Mouse (Mus musculus): ENCODE measurements around the gene Cfap69. TPM values are rescaled to one million over a fixed set of nuclear protein-coding genes. Genes with fewer than 3 reads are reported as not detected.
A peak's percentile ranks its signal among the peaks of the same experiment; 100 is the strongest.

Cfap69 gene
- polyA plus RNA-seq, 1 experiment from 2014 or later: 7.0 TPM

- no peaks in the 10 kb centered on the region for H3K4me1 ChIP-seq (replicated peaks; ENCODE audit: control insufficient read depth, insufficient read depth, low read length)
- H3K4me3 ChIP-seq (ENCODE audit: low read depth, low read length): no peak overlapping the region
- ATAC-seq (replicated peaks; ENCODE audit: low FRiP score): no peak
- H3K27ac ChIP-seq (ENCODE audit: low read depth, low read length): no peak overlapping the region
- H3K9me3 ChIP-seq (ENCODE audit: control insufficient read depth, low read length): no peaks in the 10 kb centered on the region
- no peak overlapping the region for H3K4me2 ChIP-seq (ENCODE audit: low read depth, low read length, severe bottlenecking)
- no peak for DNase-seq (ENCODE audit: low spot score)
- WGBS: 68% methylated on average over 4 of the region's 4 CpGs
- no peak overlapping the region for H3K9ac ChIP-seq (ENCODE audit: low read length)
- H3K36me3 ChIP-seq (ENCODE audit: control insufficient read depth, insufficient read depth, low read length): no peaks in the 10 kb centered on the region
- no peaks in the 10 kb centered on the region for H3K27me3 ChIP-seq (ENCODE audit: control insufficient read depth, insufficient read depth, low read length)
Observed at GRCm38 (mm10) chr5:5618329-5618728, 45.7 kb downstream of the Cfap69 start.

GRCm38 (mm10) chr5:5610540-5610939 is 53.5 kb downstream of the Cfap69 start:
- Histone ChIP-seq H3K27ac (ENCODE audit: low read depth, low read length) (no peak overlapping the region), H3K27me3 (ENCODE audit: control insufficient read depth, insufficient read depth, low read length) (no peaks in the 10 kb centered on the region), H3K9ac (ENCODE audit: low read length) (no peak overlapping the region), H3K4me2 (ENCODE audit: low read depth, low read length, severe bottlenecking) (no peak overlapping the region), H3K9me3 (ENCODE audit: control insufficient read depth, low read length) (no peaks in the 10 kb centered on the region), H3K4me1 (replicated peaks; ENCODE audit: control insufficient read depth, insufficient read depth, low read length) (no peaks in the 10 kb centered on the region), H3K4me3 (ENCODE audit: low read depth, low read length) (no peak overlapping the region), H3K36me3 (ENCODE audit: control insufficient read depth, insufficient read depth, low read length) (no peaks in the 10 kb centered on the region)
- DNase-seq (ENCODE audit: low spot score): no peak
- no peak for ATAC-seq (replicated peaks; ENCODE audit: low FRiP score)
- 66% methylated on average over 3 of the region's 3 CpGs for WGBS

GRCm38 (mm10) chr5:5587686-5588085 is 76.4 kb downstream of the Cfap69 start:
- Histone ChIP-seq H3K36me3 (ENCODE audit: control insufficient read depth, insufficient read depth, low read length) (no peaks in the 10 kb centered on the region), H3K27me3 (ENCODE audit: control insufficient read depth, insufficient read depth, low read length) (no peaks in the 10 kb centered on the region), H3K9ac (ENCODE audit: low read length) (no peak overlapping the region), H3K9me3 (ENCODE audit: control insufficient read depth, low read length) (no peaks in the 10 kb centered on the region), H3K27ac (ENCODE audit: low read depth, low read length) (no peak overlapping the region), H3K4me1 (replicated peaks; ENCODE audit: control insufficient read depth, insufficient read depth, low read length) (no peaks in the 10 kb centered on the region), H3K4me3 (ENCODE audit: low read depth, low read length) (no peak overlapping the region), H3K4me2 (ENCODE audit: low read depth, low read length, severe bottlenecking) (no peak overlapping the region)
- 87% methylated on average over 3 of the region's 3 CpGs for WGBS
- DNase-seq (ENCODE audit: low spot score) (no peak), ATAC-seq (replicated peaks; ENCODE audit: low FRiP score) (no peak)

DNA sequence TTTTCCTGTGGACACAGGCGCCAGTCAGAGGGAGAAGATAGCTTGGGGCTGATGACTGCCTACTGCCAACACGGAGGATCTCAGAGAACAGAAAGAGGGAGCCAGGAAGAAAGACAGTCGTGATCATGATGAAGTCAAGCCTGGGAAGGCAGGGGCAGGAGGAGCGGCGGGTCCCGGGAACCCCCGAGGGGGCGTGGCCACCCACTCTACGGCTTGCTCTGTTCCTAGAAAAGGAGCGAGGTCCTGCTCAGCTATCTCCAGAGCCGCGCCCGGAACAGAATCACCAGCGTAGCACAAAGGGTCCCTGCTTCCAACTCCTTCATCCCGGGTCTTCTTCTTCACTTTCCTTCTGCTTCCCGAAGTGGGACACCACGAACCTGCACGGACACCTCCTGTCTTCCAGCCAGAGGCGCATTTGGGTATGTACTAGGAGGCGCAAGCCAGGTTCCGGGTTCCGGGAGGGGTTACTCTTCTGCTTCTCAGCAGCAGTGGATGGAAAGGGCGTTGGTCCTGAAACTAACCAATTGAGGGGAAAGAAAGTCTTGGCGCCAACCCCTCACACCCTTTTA is 90.2 kb downstream of the Cfap69 start, which contains the start of gene Gm8773:
Gm8773 (plus strand) TSS at position 51 of the 569 bp plus-strand sequence.
- 2% methylated on average over 24 of the region's 24 CpGs for WGBS

GRCm38 (mm10) chr5:5562435-5562834 is 101.6 kb downstream of the Cfap69 start:
- H3K4me1 ChIP-seq (replicated peaks; ENCODE audit: control insufficient read depth, insufficient read depth, low read length): peaks cover 3% of the 10 kb centered on the region; the same call in 1 of the 2 replicates
- no peaks in the 10 kb centered on the region for H3K36me3 ChIP-seq (ENCODE audit: control insufficient read depth, insufficient read depth, low read length)
- DNase-seq (ENCODE audit: low spot score) (no peak), ATAC-seq (replicated peaks; ENCODE audit: low FRiP score) (no peak)
- H3K4me3 ChIP-seq (ENCODE audit: low read depth, low read length): no peak overlapping the region
- 80% methylated on average over 3 of the region's 3 CpGs for WGBS
- no peak overlapping the region for H3K4me2 ChIP-seq (ENCODE audit: low read depth, low read length, severe bottlenecking)
- H3K27me3 ChIP-seq (ENCODE audit: control insufficient read depth, insufficient read depth, low read length): no peaks in the 10 kb centered on the region
- H3K9me3 ChIP-seq (ENCODE audit: control insufficient read depth, low read length): no peaks in the 10 kb centered on the region
- no peak overlapping the region for H3K9ac ChIP-seq (ENCODE audit: low read length)
- H3K27ac ChIP-seq (ENCODE audit: low read depth, low read length): no peak overlapping the region

More for the DNA sequence above, 90.2 kb downstream of the Cfap69 start, which contains the start of gene Gm8773:
- Histone ChIP-seq H3K27me3 (ENCODE audit: control insufficient read depth, insufficient read depth, low read length) (peaks cover 3% of the 10 kb centered on the region; the same call in 1 of the 2 replicates), H3K27ac (ENCODE audit: low read depth, low read length) (no peak within 1 kb of the TSS), H3K36me3 (ENCODE audit: control insufficient read depth, insufficient read depth, low read length) (no peaks in the 10 kb centered on the region), H3K4me3 (ENCODE audit: low read depth, low read length) (peak within 1 kb of the TSS; percentile 42), H3K4me2 (ENCODE audit: low read depth, low read length, severe bottlenecking) (peak within 1 kb of the TSS; percentile 67), H3K4me1 (replicated peaks; ENCODE audit: control insufficient read depth, insufficient read depth, low read length) (no peaks in the 10 kb centered on the region), H3K9ac (ENCODE audit: low read length) (peak within 1 kb of the TSS; percentile 47), H3K9me3 (ENCODE audit: control insufficient read depth, low read length) (no peaks in the 10 kb centered on the region)
- DNase-seq (ENCODE audit: low spot score) (peak; percentile 75), ATAC-seq (replicated peaks; ENCODE audit: low FRiP score) (peak; percentile 91)

DNA sequence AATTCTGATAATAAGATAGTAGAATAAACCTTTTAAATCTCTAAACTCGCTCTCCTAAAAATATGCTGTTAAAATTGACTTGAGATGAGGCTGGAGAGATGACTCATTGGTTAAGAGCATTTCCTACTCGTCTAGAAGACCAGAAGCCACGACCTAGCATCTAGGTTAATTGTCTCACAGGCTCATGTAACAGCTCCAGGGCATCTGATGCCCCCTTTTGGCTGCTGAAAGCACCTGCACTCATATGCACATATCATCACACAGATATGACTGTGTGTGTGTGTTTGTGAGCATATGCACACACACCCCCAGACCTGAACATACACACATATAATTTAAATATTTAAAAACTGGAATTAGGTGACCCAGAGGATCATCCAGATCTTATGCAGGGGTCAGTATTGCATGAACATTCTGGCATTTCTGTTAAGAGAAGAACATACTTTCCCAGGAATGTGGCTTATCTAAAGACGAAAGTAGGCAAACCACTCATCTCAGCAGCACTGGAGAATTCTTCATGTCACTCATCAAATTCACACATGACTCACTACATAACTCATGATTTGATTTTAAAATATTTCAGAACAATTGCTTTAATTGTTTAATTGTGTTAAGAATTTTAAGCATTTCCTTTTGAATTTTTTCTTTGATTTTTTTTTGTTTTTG is 102.9 kb downstream of the Cfap69 start:
- 78% methylated on average over 4 of the region's 4 CpGs for WGBS

GRCm38 (mm10) chr5:5559798-5560197 is 104.2 kb downstream of the Cfap69 start:
- H3K4me1 ChIP-seq (replicated peaks; ENCODE audit: control insufficient read depth, insufficient read depth, low read length): peaks cover 3% of the 10 kb centered on the region; the same call in 1 of the 2 replicates
- peak overlapping the region; percentile 78 for H3K9ac ChIP-seq (ENCODE audit: low read length)
- 42% methylated on average over 8 of the region's 8 CpGs for WGBS
- H3K36me3 ChIP-seq (ENCODE audit: control insufficient read depth, insufficient read depth, low read length): peaks cover under 1% of the 10 kb centered on the region; the same call in 1 of the 2 replicates
- no peak overlapping the region for H3K27ac ChIP-seq (ENCODE audit: low read depth, low read length)
- peak overlapping the region; percentile 51 for H3K4me2 ChIP-seq (ENCODE audit: low read depth, low read length, severe bottlenecking)
- H3K4me3 ChIP-seq (ENCODE audit: low read depth, low read length): peak overlapping the region; percentile 50
- H3K27me3 ChIP-seq (ENCODE audit: control insufficient read depth, insufficient read depth, low read length): no peaks in the 10 kb centered on the region
- DNase-seq (ENCODE audit: low spot score) (no peak), ATAC-seq (replicated peaks; ENCODE audit: low FRiP score) (no peak)
- no peaks in the 10 kb centered on the region for H3K9me3 ChIP-seq (ENCODE audit: control insufficient read depth, low read length)

More for the DNA sequence above, 102.9 kb downstream of the Cfap69 start:
- ATAC-seq (replicated peaks; ENCODE audit: low FRiP score): no peak
- H3K4me3 ChIP-seq (ENCODE audit: low read depth, low read length): no peak overlapping the region
- no peak overlapping the region for H3K4me2 ChIP-seq (ENCODE audit: low read depth, low read length, severe bottlenecking)
- H3K36me3 ChIP-seq (ENCODE audit: control insufficient read depth, insufficient read depth, low read length): no peaks in the 10 kb centered on the region
- H3K9me3 ChIP-seq (ENCODE audit: control insufficient read depth, low read length): no peaks in the 10 kb centered on the region
- no peak for DNase-seq (ENCODE audit: low spot score)
- no peak overlapping the region for H3K9ac ChIP-seq (ENCODE audit: low read length)
- no peak overlapping the region for H3K27ac ChIP-seq (ENCODE audit: low read depth, low read length)
- H3K4me1 ChIP-seq (replicated peaks; ENCODE audit: control insufficient read depth, insufficient read depth, low read length): peaks cover 3% of the 10 kb centered on the region; the same call in 1 of the 2 replicates
- no peaks in the 10 kb centered on the region for H3K27me3 ChIP-seq (ENCODE audit: control insufficient read depth, insufficient read depth, low read length)

- DNase-seq (ENCODE audit: low spot score): peak; percentile 96
- Histone ChIP-seq H3K27me3 (ENCODE audit: control insufficient read depth, insufficient read depth, low read length) (no peaks in the 10 kb centered on the region), H3K4me2 (ENCODE audit: low read depth, low read length, severe bottlenecking) (peak within 1 kb of the TSS; percentile 51), H3K4me1 (replicated peaks; ENCODE audit: control insufficient read depth, insufficient read depth, low read length) (peaks cover 3% of the 10 kb centered on the region; the same call in 1 of the 2 replicates), H3K27ac (ENCODE audit: low read depth, low read length) (peak within 1 kb of the TSS; percentile 50; the same call in 1 of the 2 replicates), H3K9me3 (ENCODE audit: control insufficient read depth, low read length) (no peaks in the 10 kb centered on the region), H3K4me3 (ENCODE audit: low read depth, low read length) (peak within 1 kb of the TSS; percentile 50), H3K9ac (ENCODE audit: low read length) (peak within 1 kb of the TSS; percentile 78), H3K36me3 (ENCODE audit: control insufficient read depth, insufficient read depth, low read length) (peaks cover 5% of the 10 kb centered on the region; the same call in 1 of the 2 replicates)
- ATAC-seq (replicated peaks; ENCODE audit: low FRiP score): peak; percentile 99
- WGBS: under 1% methylated on average over 43 of the region's 43 CpGs
Observed at GRCm38 (mm10) chr5:5559079-5559740, 104.8 kb downstream of the Cfap69 start, which contains the start of gene Gtpbp10. TSS of gene Gtpbp10 (minus strand) at chr5:5559538.
